Mouse (Mus musculus): ENCODE data around the gene Shld1. TPM values are rescaled to one million over a fixed set of nuclear protein-coding genes. Genes with fewer than 3 reads are reported as not detected.
A peak's percentile ranks its signal among the peaks of the same experiment; 100 is the strongest.

The Shld1 gene
- total and polyA plus RNA-seq, 2 experiments, result 8.7 to 14.1 TPM

- H3K4me1 ChIP-seq (ENCODE audit: control insufficient read depth, insufficient read depth, low read length), result peaks cover 5% of the 10 kb centered on the region; the same call in 1 of the 2 replicates
- TF ChIP-seq POLR2A (IDR thresholded peaks at IDR 0.05; ENCODE audit: extremely low read depth, insufficient read depth, low read length) (no peak), CTCF (IDR thresholded peaks at IDR 0.05; ENCODE audit: low read depth, low read length) (no peak)
- H3K27me3 ChIP-seq (ENCODE audit: control insufficient read depth, insufficient read depth, low read length), result no peaks in the 10 kb centered on the region
- H3K79me2 ChIP-seq (ENCODE audit: control insufficient read depth, insufficient read depth, low read length), result no peaks in the 10 kb centered on the region
- no peaks in the 10 kb centered on the region for H3K36me3 ChIP-seq (ENCODE audit: control insufficient read depth, insufficient read depth, low read length)
- H3K4me3 ChIP-seq (ENCODE audit: insufficient read depth, low read depth, low read length), result no peak overlapping the region
- WGBS, result 84% methylated on average over 17 of the region's 17 CpGs
- DNase-seq (ENCODE audit: extremely low read depth, low read depth, low spot score), result no peak
- no peak overlapping the region for H3K27ac ChIP-seq (replicated peaks; ENCODE audit: insufficient read depth, low read depth, low read length)
- H3K9ac ChIP-seq (ENCODE audit: low read depth, low read length), result no peak overlapping the region
Observed at GRCm38 (mm10) chr2:132646856-132647745, 39.6 kb upstream of the Shld1 start.

- H3K4me3 ChIP-seq (ENCODE audit: insufficient read depth, low read depth, low read length), result no peak overlapping the region
- DNase-seq (ENCODE audit: extremely low read depth, low read depth, low spot score), result no peak
- no peak overlapping the region for H3K27ac ChIP-seq (replicated peaks; ENCODE audit: insufficient read depth, low read depth, low read length)
- H3K36me3 ChIP-seq (ENCODE audit: control insufficient read depth, insufficient read depth, low read length), result no peaks in the 10 kb centered on the region
- WGBS, result 92% methylated on average over 10 of the region's 10 CpGs
- no peaks in the 10 kb centered on the region for H3K79me2 ChIP-seq (ENCODE audit: control insufficient read depth, insufficient read depth, low read length)
- TF ChIP-seq CTCF (IDR thresholded peaks at IDR 0.05; ENCODE audit: low read depth, low read length) (no peak), POLR2A (IDR thresholded peaks at IDR 0.05; ENCODE audit: extremely low read depth, insufficient read depth, low read length) (no peak)
- no peaks in the 10 kb centered on the region for H3K27me3 ChIP-seq (ENCODE audit: control insufficient read depth, insufficient read depth, low read length)
- no peak overlapping the region for H3K9ac ChIP-seq (ENCODE audit: low read depth, low read length)
- H3K4me1 ChIP-seq (ENCODE audit: control insufficient read depth, insufficient read depth, low read length), result peaks cover 5% of the 10 kb centered on the region; the same call in 1 of the 2 replicates
Observed at GRCm38 (mm10) chr2:132649352-132649870, 37.3 kb upstream of the Shld1 start.

GRCm38 (mm10) chr2:132650546-132650945, 36.2 kb upstream of the Shld1 start:
- TF ChIP-seq CTCF (IDR thresholded peaks at IDR 0.05; ENCODE audit: low read depth, low read length) (no peak), POLR2A (IDR thresholded peaks at IDR 0.05; ENCODE audit: extremely low read depth, insufficient read depth, low read length) (no peak)
- Histone ChIP-seq H3K36me3 (ENCODE audit: control insufficient read depth, insufficient read depth, low read length) (no peaks in the 10 kb centered on the region), H3K79me2 (ENCODE audit: control insufficient read depth, insufficient read depth, low read length) (no peaks in the 10 kb centered on the region), H3K4me3 (ENCODE audit: insufficient read depth, low read depth, low read length) (no peak overlapping the region), H3K9ac (ENCODE audit: low read depth, low read length) (peak overlapping the region; percentile 14; the same call in 1 of the 2 replicates), H3K4me1 (ENCODE audit: control insufficient read depth, insufficient read depth, low read length) (peaks cover 5% of the 10 kb centered on the region; the same call in 1 of the 2 replicates), H3K27ac (replicated peaks; ENCODE audit: insufficient read depth, low read depth, low read length) (peak overlapping the region; percentile 69), H3K27me3 (ENCODE audit: control insufficient read depth, insufficient read depth, low read length) (no peaks in the 10 kb centered on the region)
- peak; percentile 89 for DNase-seq (ENCODE audit: extremely low read depth, low read depth, low spot score)
- 14% methylated on average over 2 of the region's 2 CpGs for WGBS

GRCm38 (mm10) chr2:132652476-132652875, 34.3 kb upstream of the Shld1 start:
- TF ChIP-seq CTCF (IDR thresholded peaks at IDR 0.05; ENCODE audit: low read depth, low read length) (no peak), POLR2A (IDR thresholded peaks at IDR 0.05; ENCODE audit: extremely low read depth, insufficient read depth, low read length) (no peak)

GRCm38 (mm10) chr2:132654834-132655495, 31.8 kb upstream of the Shld1 start:
- Histone ChIP-seq H3K27ac (replicated peaks; ENCODE audit: insufficient read depth, low read depth, low read length) (peak overlapping the region; percentile 81), H3K9ac (ENCODE audit: low read depth, low read length) (peak overlapping the region; percentile 14; the same call in 1 of the 2 replicates), H3K27me3 (ENCODE audit: control insufficient read depth, insufficient read depth, low read length) (no peaks in the 10 kb centered on the region), H3K4me1 (ENCODE audit: control insufficient read depth, insufficient read depth, low read length) (peaks cover 16% of the 10 kb centered on the region; the same call in 1 of the 2 replicates), H3K79me2 (ENCODE audit: control insufficient read depth, insufficient read depth, low read length) (no peaks in the 10 kb centered on the region; the same call in 1 of the 2 replicates), H3K4me3 (ENCODE audit: insufficient read depth, low read depth, low read length) (no peak overlapping the region), H3K36me3 (ENCODE audit: control insufficient read depth, insufficient read depth, low read length) (no peaks in the 10 kb centered on the region)
- DNase-seq (ENCODE audit: extremely low read depth, low read depth, low spot score), result peak; percentile 93
- WGBS, result 48% methylated on average over 6 of the region's 6 CpGs
- TF ChIP-seq CTCF (IDR thresholded peaks at IDR 0.05; ENCODE audit: low read depth, low read length), result no peak

More at GRCm38 (mm10) chr2:132652476-132652875, 34.3 kb upstream of the Shld1 start:
- peaks cover 10% of the 10 kb centered on the region; the same call in 1 of the 2 replicates for H3K4me1 ChIP-seq (ENCODE audit: control insufficient read depth, insufficient read depth, low read length)
- no peak overlapping the region for H3K4me3 ChIP-seq (ENCODE audit: insufficient read depth, low read depth, low read length)
- no peaks in the 10 kb centered on the region for H3K27me3 ChIP-seq (ENCODE audit: control insufficient read depth, insufficient read depth, low read length)
- H3K79me2 ChIP-seq (ENCODE audit: control insufficient read depth, insufficient read depth, low read length), result no peaks in the 10 kb centered on the region; the same call in 1 of the 2 replicates
- WGBS, result 59% methylated on average over 10 of the region's 10 CpGs
- no peak overlapping the region for H3K9ac ChIP-seq (ENCODE audit: low read depth, low read length)
- H3K36me3 ChIP-seq (ENCODE audit: control insufficient read depth, insufficient read depth, low read length), result no peaks in the 10 kb centered on the region
- peak; percentile 79 for DNase-seq (ENCODE audit: extremely low read depth, low read depth, low spot score)
- H3K27ac ChIP-seq (replicated peaks; ENCODE audit: insufficient read depth, low read depth, low read length), result no peak overlapping the region
